Mouse (Mus musculus): ENCODE data around the gene Nup93.

- TF ChIP-seq CTCF (IDR thresholded peaks at IDR 0.05; ENCODE audit: low read depth, low read length) = no peak; the same call in 1 of the 2 replicates
- no peak for TF ChIP-seq POLR2A (IDR thresholded peaks at IDR 0.05; ENCODE audit: borderline replicate concordance, low read depth, low read length)
These were observed 128.3 kb downstream of the Nup93 start for GRCm38 (mm10) chr8:94342691-94343090.
